Mouse (Mus musculus) frontal cortex, postnatal 10 days (tissue): Measurements from ENCODE around the gene Kif5c.

Experiments
- DNase-seq, 2 experiments: peaks; one replicate each; pipeline ENCODE4 v3.0.0; 2022; ENCODE audit warnings: low spot score in 2 of 2, mixed read lengths in 1 of 2

The Kif5c gene

GRCm38 (mm10) chr2:49745094-49745781 lies 126.1 kb downstream of the Kif5c start:
- DNase-seq = no peak

GRCm38 (mm10) chr2:49746947-49747346 lies 127.8 kb downstream of the Kif5c start:
- DNase-seq = no peak

GRCm38 (mm10) chr2:49747670-49748069 lies 128.6 kb downstream of the Kif5c start:
- DNase-seq = no peak

GRCm38 (mm10) chr2:49748628-49749342 lies 129.7 kb downstream of the Kif5c start:
- DNase-seq = no peak

GRCm38 (mm10) chr2:49749730-49750576 lies 130.9 kb downstream of the Kif5c start:
- DNase-seq = no peak

GRCm38 (mm10) chr2:49751544-49752210 lies 132.6 kb downstream of the Kif5c start:
- DNase-seq = no peak

GRCm38 (mm10) chr2:49752211-49752607 lies 133.1 kb downstream of the Kif5c start:
- no peak for DNase-seq

- no peak for DNase-seq
These were observed 134.0 kb downstream of the Kif5c start for GRCm38 (mm10) chr2:49753062-49753461.

- no peak for DNase-seq
These were observed 136.0 kb downstream of the Kif5c start for GRCm38 (mm10) chr2:49755054-49755453.

GRCm38 (mm10) chr2:49757616-49758015 lies 138.5 kb downstream of the Kif5c start:
- no peak for DNase-seq

GRCm38 (mm10) chr2:49764331-49764946 lies 145.3 kb downstream of the Kif5c start:
- DNase-seq = no peak

- no peak for DNase-seq
These were observed 149.8 kb downstream of the Kif5c start for GRCm38 (mm10) chr2:49768916-49769315.

GRCm38 (mm10) chr2:49770440-49770839 lies 151.3 kb downstream of the Kif5c start:
- no peak for DNase-seq

- no peak for DNase-seq
These were observed 152.1 kb downstream of the Kif5c start for GRCm38 (mm10) chr2:49771172-49771571.

GRCm38 (mm10) chr2:49773194-49773931 lies 154.3 kb downstream of the Kif5c start:
- no peak for DNase-seq

GRCm38 (mm10) chr2:49774180-49774579 lies 155.1 kb downstream of the Kif5c start:
- DNase-seq = no peak

- DNase-seq = no peak
These were observed 156.1 kb downstream of the Kif5c start for GRCm38 (mm10) chr2:49775187-49775586.

- no peak for DNase-seq
These were observed 156.6 kb downstream of the Kif5c start for GRCm38 (mm10) chr2:49775735-49776134.

GRCm38 (mm10) chr2:49776407-49776806 lies 157.3 kb downstream of the Kif5c start:
- DNase-seq = no peak

- DNase-seq = no peak
These were observed 168.4 kb downstream of the Kif5c start, which contains the start of gene Lypd6b for GRCm38 (mm10) chr2:49787376-49788050. Gene Lypd6b (plus strand): TSS chr2:49787688.
